Mouse (Mus musculus): ENCODE results near the gene Gpr135. TPM values are rescaled to one million over a fixed set of nuclear protein-coding genes. Genes with fewer than 3 reads are reported as not detected.

Gpr135 gene
- total and polyA plus RNA-seq, 3 experiments: not detected

Other genes starting within 250 kb of the Gpr135 start
- gene Daam1, start 240.0 kb downstream of the Gpr135 start, total RNA-seq (2012; rRNA removed): 7.6 and 10.7 TPM in 2 replicates
- 23.6 and 26.5 TPM in 2 replicates for gene Daam1, start 240.0 kb downstream of the Gpr135 start, total RNA-seq (2014; rRNA removed)
- gene Daam1, start 240.0 kb downstream of the Gpr135 start, polyA plus RNA-seq (2012; ENCODE audit: insufficient read length, low read depth): 23.2 and 27.9 TPM in 2 replicates
- gene L3hypdh, start 14.3 kb upstream of the Gpr135 start, total RNA-seq (2012; rRNA removed): not detected in 2 replicates
- 0.12 and 0.16 TPM in 2 replicates for gene L3hypdh, start 14.3 kb upstream of the Gpr135 start, total RNA-seq (2014; rRNA removed)
- gene L3hypdh, start 14.3 kb upstream of the Gpr135 start, polyA plus RNA-seq (2012; ENCODE audit: insufficient read length, low read depth): not detected in 2 replicates
- 16.8 and 20.0 TPM in 2 replicates for gene Jkamp, start 14.5 kb upstream of the Gpr135 start, total RNA-seq (2012; rRNA removed)
- 28.9 and 35.0 TPM in 2 replicates for gene Jkamp, start 14.5 kb upstream of the Gpr135 start, total RNA-seq (2014; rRNA removed)
- gene Jkamp, start 14.5 kb upstream of the Gpr135 start, polyA plus RNA-seq (2012; ENCODE audit: insufficient read length, low read depth): 21.6 and 27.5 TPM in 2 replicates
- not detected in 2 replicates for gene Ccdc175, start 113.9 kb upstream of the Gpr135 start, total RNA-seq (2012; rRNA removed)
- not detected in 2 replicates for gene Ccdc175, start 113.9 kb upstream of the Gpr135 start, total RNA-seq (2014; rRNA removed)
- not detected in 2 replicates for gene Ccdc175, start 113.9 kb upstream of the Gpr135 start, polyA plus RNA-seq (2012; ENCODE audit: insufficient read length, low read depth)

Measured in CH12.LX (cell line).